Mouse (Mus musculus): ENCODE data around the gene Cdk9.

GRCm38 (mm10) chr2:32724832-32725790 is 12.2 kb upstream of the Cdk9 start:
- TF ChIP-seq CTCF (IDR thresholded peaks at IDR 0.05; ENCODE audit: low read depth) (no peak), EP300 (IDR thresholded peaks at IDR 0.05; ENCODE audit: low read depth) (no peak)

Measured in heart, postnatal 0 days (tissue).